In genomic region chr12:110545040-110545701, GRCm38 (mm10) we compare ENCODE assay signal across 28 mouse cellular contexts. TPM values are rescaled to one million over a fixed set of nuclear protein-coding genes. Genes with fewer than 3 reads are reported as not detected.
DNase-seq lines count a peak whose midpoint lies in the region; ATAC-seq and TF ChIP-seq lines count a peak whose summit lies in the region.
"Had no signal": no experiment of that assay in that cellular context is flagged by ENCODE, and none has a peak within 500 bp of the region (broad histone marks: within the 10 kb centered on the region; RNA-seq: fewer than 3 reads in every experiment).

No protein-coding gene starts in this region.

- TF ChIP-seq POLR2A in MEL (IDR thresholded peaks at IDR 0.05; ENCODE audit: control insufficient read depth in 1 of 2, insufficient read depth in 1 of 2, low read depth in 1 of 2, low read length in 2 of 2, poor library complexity in 1 of 2), result no peak

- no peaks in the 10 kb centered on the region for H3K79me2 ChIP-seq in MEL (ENCODE audit: control insufficient read depth, insufficient read depth, low read length, poor library complexity)

- H3K4me1 ChIP-seq in liver, embryonic 11.5 days (replicated peaks; ENCODE audit: control insufficient read depth, insufficient read depth, low read length), result peaks cover 11% of the 10 kb centered on the region
- H3K4me1 ChIP-seq in liver, postnatal 0 days (ENCODE audit: insufficient read depth), result no peaks in the 10 kb centered on the region
- peaks cover 5 to 6% of the 10 kb centered on the region in 2 experiments; a peak in 2 of 4 replicates for H3K4me1 ChIP-seq in MEL (ENCODE audit: control insufficient read depth in 1 of 2, insufficient read depth in 2 of 2, low read length in 2 of 2)
- H3K4me1 ChIP-seq: limb, embryonic 12.5 days had no signal

- H3K9me3 ChIP-seq in liver, embryonic 11.5 days (ENCODE audit: control insufficient read depth, low read length), result no peaks in the 10 kb centered on the region
- H3K9me3 ChIP-seq in liver, postnatal 0 days (ENCODE audit: low read length), result no peaks in the 10 kb centered on the region
- no peaks in the 10 kb centered on the region for H3K9me3 ChIP-seq in MEL (replicated peaks; ENCODE audit: insufficient read depth, low read length)
- H3K9me3 ChIP-seq: heart, embryonic 13.5 days; limb, embryonic 12.5 days; neural tube, embryonic 13.5 days had no signal

- no peak overlapping the region for H3K9ac ChIP-seq in liver, embryonic 11.5 days (ENCODE audit: low read depth, low read length)
- H3K9ac ChIP-seq in liver, postnatal 0 days (replicated peaks), result no peak overlapping the region
- H3K9ac ChIP-seq in MEL (ENCODE audit: control insufficient read depth, low read depth, low read length, poor library complexity, severe bottlenecking), result no peak overlapping the region
- H3K9ac ChIP-seq: heart, embryonic 13.5 days; hindbrain, embryonic 14.5 days; limb, embryonic 12.5 days; liver, embryonic 14.5 days; neural tube, embryonic 13.5 days had no signal

- H3K27ac ChIP-seq in liver, embryonic 11.5 days (ENCODE audit: low read depth, low read length), result no peak overlapping the region
- H3K27ac ChIP-seq in liver, postnatal 0 days (ENCODE audit: low read depth), result no peak overlapping the region
- peak overlapping the region; percentile 37 for H3K27ac ChIP-seq in MEL (ENCODE audit: control insufficient read depth, low read depth, low read length)
- H3K27ac ChIP-seq: gastrocnemius, adult 2 months; heart, embryonic 13.5 days; hindbrain, embryonic 14.5 days; left cerebral cortex, adult 2 months; limb, embryonic 12.5 days; liver, embryonic 14.5 days; macrophage; neural tube, embryonic 13.5 days had no signal

- no peak for ATAC-seq in liver, embryonic 11.5 days (replicated peaks; ENCODE audit: low FRiP score)
- no peak for ATAC-seq in liver, postnatal 0 days
- ATAC-seq in megakaryocyte-erythroid progenitor cell, adult 5-6 weeks (replicated peaks; ENCODE audit: low FRiP score, low TSS enrichment, poor library complexity, severe bottlenecking), result peak; percentile 34; the same call in 1 of the 2 replicates
- ATAC-seq: forebrain, embryonic 14.5 days; intestine, postnatal 0 days had no signal

- TF ChIP-seq RAD21 in MEL (IDR thresholded peaks at IDR 0.05; ENCODE audit: low read depth, low read length), result no peak

- WGBS in liver, embryonic 11.5 days, result 68% methylated on average over 4 of the region's 4 CpGs
- 60% methylated on average over 4 of the region's 4 CpGs for WGBS in liver, postnatal 0 days (ENCODE audit: insufficient replicate concordance)

- TF ChIP-seq CTCF in liver, postnatal 0 days (IDR thresholded peaks at IDR 0.05; ENCODE audit: low read depth), result no peak
- TF ChIP-seq CTCF in MEL (IDR thresholded peaks at IDR 0.05 in 2 of 3, conservative IDR thresholded peaks at IDR 0.05 in 1 of 3; ENCODE audit: control insufficient read depth in 1 of 3, insufficient read depth in 1 of 3, low read depth in 2 of 3, low read length in 3 of 3, poor library complexity in 1 of 3, severe bottlenecking in 1 of 3), result no peak

- no peaks in the 10 kb centered on the region for H3K27me3 ChIP-seq in liver, embryonic 11.5 days (replicated peaks; ENCODE audit: control insufficient read depth, insufficient read depth, low read length)
- no peaks in the 10 kb centered on the region for H3K27me3 ChIP-seq in liver, postnatal 0 days (ENCODE audit: insufficient read depth, low read length)
- no peaks in the 10 kb centered on the region for H3K27me3 ChIP-seq in MEL (ENCODE audit: control insufficient read depth in 1 of 2, insufficient read depth in 2 of 2, low read length in 2 of 2)
- H3K27me3 ChIP-seq: CH12.LX; heart, embryonic 13.5 days; limb, embryonic 12.5 days; neural tube, embryonic 13.5 days had no signal

- no peak for DNase-seq in liver, embryonic 11.5 days (ENCODE audit: low spot score)
- DNase-seq in liver, postnatal 0 days, result no peak
- peak; percentile 50 for DNase-seq in MEL (ENCODE audit: low read depth, low spot score)
- DNase-seq in adipocyte (ENCODE audit: low spot score), result peak; percentile 18
- no peak for DNase-seq in heart, adult 18-20 months
- DNase-seq in adrenal gland, adult (ENCODE audit: inconsistent age in 2 of 2, low spot score in 1 of 2), result no peak
- DNase-seq: adrenal gland, adult 8-10 months; B cell, adult 2 months; cerebellum, adult 8-10 months; cerebellum, postnatal 25 days; gastrocnemius, adult 2 months; gastrocnemius, postnatal 36 days; heart, postnatal 10 days; kidney, postnatal 14 days; thymus, adult 2 months; thymus, postnatal 36 days had no signal

- no peak overlapping the region for H3K4me3 ChIP-seq in liver, embryonic 11.5 days (ENCODE audit: low read depth, low read length)
- H3K4me3 ChIP-seq in liver, postnatal 0 days (ENCODE audit: low read depth, low read length), result no peak overlapping the region
- H3K4me3 ChIP-seq in MEL (ENCODE audit: control insufficient read depth in 1 of 2, insufficient read depth in 1 of 2, low read depth in 2 of 2, low read length in 2 of 2), result no peak overlapping the region
- H3K4me3 ChIP-seq: gastrocnemius, adult 2 months; heart, embryonic 13.5 days; left cerebral cortex, adult 2 months; limb, embryonic 12.5 days; neural tube, embryonic 13.5 days had no signal

- peak overlapping the region; percentile 13; the same call in 1 of the 2 replicates for H3K4me2 ChIP-seq in liver, embryonic 11.5 days
- H3K4me2 ChIP-seq in liver, postnatal 0 days (ENCODE audit: low read depth, low read length), result no peak overlapping the region
- H3K4me2 ChIP-seq: heart, embryonic 13.5 days; hindbrain, embryonic 14.5 days; limb, embryonic 12.5 days; midbrain, embryonic 11.5 days; neural tube, embryonic 13.5 days had no signal

- H3K36me3 ChIP-seq in liver, embryonic 11.5 days (ENCODE audit: control insufficient read depth, insufficient read depth, low read length), result peaks cover 22% of the 10 kb centered on the region
- H3K36me3 ChIP-seq in liver, postnatal 0 days (replicated peaks; ENCODE audit: insufficient read depth, low read length), result peaks cover 39% of the 10 kb centered on the region
- H3K36me3 ChIP-seq in MEL (ENCODE audit: control insufficient read depth in 1 of 2, insufficient read depth in 2 of 2, low read length in 2 of 2), result peaks cover 7 to 10% of the 10 kb centered on the region in 2 experiments; a peak in 3 of 4 replicates

- no peak for TF ChIP-seq EP300 in liver, postnatal 0 days (IDR thresholded peaks at IDR 0.05; ENCODE audit: low read depth)
- peak; percentile 61 to 79 for TF ChIP-seq EP300 in MEL (IDR thresholded peaks at IDR 0.05; ENCODE audit: low read depth in 1 of 2, low read length in 2 of 2)

TF ChIP-seq in MEL, 35 proteins besides CTCF, POLR2A, EP300 and RAD21:
- peak; percentile 69 for TF ChIP-seq TCF12 (IDR thresholded peaks at IDR 0.05; ENCODE audit: low read depth, low read length)
- no peak for TF ChIP-seq CHD1 (IDR thresholded peaks at IDR 0.05; ENCODE audit: low read depth, low read length)
- peak; percentile 56 for TF ChIP-seq GATA1 (IDR thresholded peaks at IDR 0.05; ENCODE audit: low read depth, low read length)
- no peak for TF ChIP-seq POLR2AphosphoS5 (IDR thresholded peaks at IDR 0.05; ENCODE audit: borderline replicate concordance, low read depth, low read length)
- peak; percentile 43; the same call in 1 of the 2 replicates for TF ChIP-seq RCOR1 (IDR thresholded peaks at IDR 0.05; ENCODE audit: low read depth, low read length)
- TF ChIP-seq E2F4 (IDR thresholded peaks at IDR 0.05; ENCODE audit: borderline replicate concordance, low read depth, low read length), result no peak
- no peak for TF ChIP-seq ETS1 (IDR thresholded peaks at IDR 0.05; ENCODE audit: low read depth, low read length)
- TF ChIP-seq MAFK (IDR thresholded peaks at IDR 0.05; ENCODE audit: borderline replicate concordance, low read depth, low read length), result no peak
- TF ChIP-seq TAL1 (IDR thresholded peaks at IDR 0.05; ENCODE audit: low read length), result no peak

RNA-seq across cellular contexts. Expression of gene Dync1h1, which starts 56.1 kb away (rescaled TPM):
- polyA plus RNA-seq in liver, embryonic 11.5 days (2014; fragmentation: Nextera tagmentation; extraction: Ambion mirVana), result 36.0 and 38.9 TPM in 2 replicates
- 7.2 and 8.3 TPM in 2 replicates for polyA plus RNA-seq in liver, postnatal 0 days (2015; fragmentation: Nextera tagmentation; extraction: Ambion mirVana)
- total RNA-seq in MEL (2012; rRNA removed), result 98.2 and 101 TPM in 2 replicates
- 100 to 1,000 TPM; 157 to 230 TPM for polyA plus RNA-seq in MEL (2012; ENCODE audit: insufficient read depth in 1 of 2, insufficient read length in 2 of 2, low read depth in 1 of 2, low replicate concordance in 2 of 2, missing spikeins in 1 of 2)
- 74.1 and 185 TPM in 2 replicates for total RNA-seq in megakaryocyte-erythroid progenitor cell, adult 5-6 weeks (2014; fragmentation: Nextera tagmentation)
- 56.6 and 70.5 TPM in 2 replicates for total RNA-seq in megakaryocyte-erythroid progenitor cell, adult 5-6 weeks (2017)
- total RNA-seq in heart, adult 18-20 months (2021), result 100 to 1,000 TPM; 131 to 138 TPM

Comparison
In these comparisons a context has a peak if more than half of its experiments do, and no peak if none do; other contexts are left out.
1. DNase-seq: peak in MEL (single experiment) and adipocyte (single experiment); none in liver, embryonic 11.5 days (single experiment), liver, postnatal 0 days (single experiment), heart, adult 18-20 months (0 of 2) and adrenal gland, adult (0 of 2).